Mouse (Mus musculus): ENCODE data around the gene Pycr2. TPM values are rescaled to one million over a fixed set of nuclear protein-coding genes. Genes with fewer than 3 reads are reported as not detected.

Gene Pycr2
- polyA plus RNA-seq (2012; rRNA removed) = 46.6 and 55.1 TPM in 2 replicates

GRCm38 (mm10) chr1:180904039-180904814 is at the start of gene Pycr2:
Pycr2 (plus strand) TSS chr1:180904293.

GRCm38 (mm10) chr1:180892808-180893207 is 11.3 kb upstream of the Pycr2 start, which contains the start of gene Lefty2:
Lefty2 (plus strand) TSS chr1:180893108.

GRCm38 (mm10) chr1:180934467-180935419 is 30.6 kb downstream of the Pycr2 start, which contains the start of gene Lefty1:
Lefty1 (plus strand) TSS chr1:180935022.

GRCm38 (mm10) chr1:180942166-180943031 is 38.3 kb downstream of the Pycr2 start, which contains the start of gene Tmem63a:
Tmem63a (plus strand) TSS chr1:180942344.

Other genes starting within 250 kb of the Pycr2 start
- 0.19 and 0.21 TPM in 2 replicates for gene Mixl1, start 207.3 kb upstream of the Pycr2 start, polyA plus RNA-seq (2012; rRNA removed)
- gene Acbd3, start 178.2 kb upstream of the Pycr2 start, polyA plus RNA-seq (2012; rRNA removed) = 9.9 and 11.2 TPM in 2 replicates
- 975 and 1,160 TPM in 2 replicates for gene H3f3a, start 90.3 kb upstream of the Pycr2 start, polyA plus RNA-seq (2012; rRNA removed)
- 16.1 and 17.1 TPM in 2 replicates for gene Sde2, start 53.2 kb upstream of the Pycr2 start, polyA plus RNA-seq (2012; rRNA removed)
- gene Lefty2, start 11.2 kb upstream of the Pycr2 start, polyA plus RNA-seq (2012; rRNA removed) = 0.10 TPM in 1 of 2 replicates, not detected in the other
- 8.3 and 9.1 TPM in 2 replicates for gene Lefty1, start 30.7 kb downstream of the Pycr2 start, polyA plus RNA-seq (2012; rRNA removed)
- gene Tmem63a, start 38.1 kb downstream of the Pycr2 start, polyA plus RNA-seq (2012; rRNA removed) = 6.0 and 7.4 TPM in 2 replicates
- 1.8 and 2.4 TPM in 2 replicates for gene Ephx1, start 116.6 kb downstream of the Pycr2 start, polyA plus RNA-seq (2012; rRNA removed)
- 0.03 and 0.05 TPM in 2 replicates for gene 9130409I23Rik, start 146.9 kb downstream of the Pycr2 start, polyA plus RNA-seq (2012; rRNA removed)
- 12.7 and 14.4 TPM in 2 replicates for gene Nvl, start 239.9 kb downstream of the Pycr2 start, polyA plus RNA-seq (2012; rRNA removed)
- 10.4 and 10.5 TPM in 2 replicates for gene Cnih4, start 240.4 kb downstream of the Pycr2 start, polyA plus RNA-seq (2012; rRNA removed)